Mouse (Mus musculus) forebrain, embryonic 12.5 days (tissue): ENCODE results near the gene Adgrg7. TPM values are rescaled to one million over a fixed set of nuclear protein-coding genes. Genes with fewer than 3 reads are reported as not detected.

Experiments used
- ATAC-seq: fragments of 200-750 bp; cut with Nextera tagmentation; 2 replicates; pipeline ENCODE4 v1.8.0; 2017; ENCODE audit warnings: moderate TSS enrichment; ENCODE audit not compliant: low FRiP score
- H3K27ac ChIP-seq: fragments of 300-500 bp; sonication (generic); 2 replicates; pipeline ENCODE4 v1.5.1; 2016; ENCODE audit warnings: mild to moderate bottlenecking
- H3K27me3 ChIP-seq: fragments of 300-500 bp; sonication (generic); 2 replicates; pipeline ENCODE4 v1.6.1; 2016; ENCODE audit warnings: mild to moderate bottlenecking
- H3K36me3 ChIP-seq: fragments of 300-500 bp; sonication (generic); replicated peaks from 2 replicates; pipeline ENCODE4 v1.6.1; 2016; ENCODE audit warnings: mild to moderate bottlenecking
- H3K4me1 ChIP-seq: fragments of 300-500 bp; sonication (generic); 2 replicates; pipeline ENCODE4 v1.6.1; 2016
- H3K4me2 ChIP-seq: fragments of 300-500 bp; sonication (generic); 2 replicates; pipeline ENCODE4 v1.6.1; 2016; ENCODE audit warnings: mild to moderate bottlenecking, moderate library complexity
- H3K4me3 ChIP-seq: fragments of 300-500 bp; sonication (generic); replicated peaks from 2 replicates; pipeline ENCODE4 v1.5.1; 2016; ENCODE audit warnings: mild to moderate bottlenecking
- H3K9ac ChIP-seq: fragments of 300-500 bp; sonication (generic); 2 replicates; pipeline ENCODE4 v1.6.1; 2016; ENCODE audit warnings: mild to moderate bottlenecking
- H3K9me3 ChIP-seq: fragments of 300-500 bp; sonication (generic); 2 replicates; pipeline ENCODE4 v1.6.1; 2016
- WGBS: fragments of 180-500 bp; shearing (Covaris S2); methylation state at CpG from one replicate; pipeline ENCODE4 v1.1.7; 2016; 5-methylcytosine and 5-hydroxymethylcytosine counted together
- polyA plus RNA-seq: library from polyadenylated mRNA; unstranded; fragments of >200 nt; fragmentation: Nextera tagmentation; extraction: Ambion mirVana; gene quantifications from 2 replicates; pipeline ENCODE4 v1.2.1, GENCODE M21; 2016

Adgrg7 gene
- polyA plus RNA-seq, 1 experiment from 2014 or later, result not detected

GRCm38 (mm10) chr16:56690715-56691114 lies 104.9 kb downstream of the Adgrg7 start:
- WGBS, result 94% methylated on average over 7 of the region's 7 CpGs
- ATAC-seq, result no peak

GRCm38 (mm10) chr16:56686747-56687146 lies 108.9 kb downstream of the Adgrg7 start:
- 92% methylated on average over 5 of the region's 5 CpGs for WGBS
- peaks cover 45% of the 10 kb centered on the region for H3K36me3 ChIP-seq
- H3K9me3 ChIP-seq, result no peaks in the 10 kb centered on the region
- no peaks in the 10 kb centered on the region for H3K27me3 ChIP-seq
- H3K27ac ChIP-seq, result no peak overlapping the region
- H3K4me3 ChIP-seq, result no peak overlapping the region
- no peak for ATAC-seq
- H3K4me1 ChIP-seq, result no peaks in the 10 kb centered on the region
- no peak overlapping the region for H3K4me2 ChIP-seq
- H3K9ac ChIP-seq, result no peak overlapping the region

More at GRCm38 (mm10) chr16:56690715-56691114, 104.9 kb downstream of the Adgrg7 start:
- no peak overlapping the region for H3K9ac ChIP-seq
- H3K27me3 ChIP-seq, result no peaks in the 10 kb centered on the region
- no peak overlapping the region for H3K4me2 ChIP-seq
- no peaks in the 10 kb centered on the region for H3K4me1 ChIP-seq
- no peak overlapping the region for H3K4me3 ChIP-seq
- peaks cover 35% of the 10 kb centered on the region for H3K36me3 ChIP-seq
- no peaks in the 10 kb centered on the region for H3K9me3 ChIP-seq
- no peak overlapping the region for H3K27ac ChIP-seq

GRCm38 (mm10) chr16:56681010-56681645 lies 114.5 kb downstream of the Adgrg7 start:
- Histone ChIP-seq H3K4me1 (no peaks in the 10 kb centered on the region), H3K9ac (no peak overlapping the region), H3K27me3 (no peaks in the 10 kb centered on the region), H3K9me3 (no peaks in the 10 kb centered on the region), H3K4me3 (no peak overlapping the region), H3K4me2 (no peak overlapping the region), H3K36me3 (peaks cover 16% of the 10 kb centered on the region), H3K27ac (no peak overlapping the region)
- no peak for ATAC-seq
- WGBS, result 78% methylated on average over 8 of the region's 8 CpGs

GRCm38 (mm10) chr16:56677146-56677545 lies 118.5 kb downstream of the Adgrg7 start:
- Histone ChIP-seq H3K9ac (no peak overlapping the region), H3K27me3 (no peaks in the 10 kb centered on the region), H3K4me1 (no peaks in the 10 kb centered on the region), H3K9me3 (no peaks in the 10 kb centered on the region), H3K36me3 (no peaks in the 10 kb centered on the region), H3K4me2 (no peak overlapping the region), H3K27ac (no peak overlapping the region), H3K4me3 (no peak overlapping the region)
- ATAC-seq, result no peak
- WGBS, result 81% methylated on average over 4 of the region's 4 CpGs

Other genes starting within 250 kb of the Adgrg7 start
- gene Tfg, start 78.4 kb downstream of the Adgrg7 start, polyA plus RNA-seq, result 154 and 169 TPM in 2 replicates
- 5.6 and 5.9 TPM in 2 replicates for gene Tmem45a, start 90.3 kb upstream of the Adgrg7 start, polyA plus RNA-seq
- gene Lnp1, start 132.2 kb upstream of the Adgrg7 start, polyA plus RNA-seq, result not detected in 2 replicates